Mouse (Mus musculus): ENCODE results near the gene Phactr1.
A peak's percentile ranks its signal among the peaks of the same experiment; 100 is the strongest.

The Phactr1 gene

GRCm38 (mm10) chr13:42973561-42973960 lies 293.1 kb downstream of the Phactr1 start:
- no peak for DNase-seq (ENCODE audit: extremely low spot score, low spot score)

- no peak for DNase-seq (ENCODE audit: extremely low spot score, low spot score)
These were observed 293.5 kb downstream of the Phactr1 start for GRCm38 (mm10) chr13:42973961-42974360.

GRCm38 (mm10) chr13:42974506-42974905 lies 294.1 kb downstream of the Phactr1 start:
- DNase-seq (ENCODE audit: extremely low spot score, low spot score), result no peak

- no peak for DNase-seq (ENCODE audit: extremely low spot score, low spot score)
These were observed 295.7 kb downstream of the Phactr1 start for GRCm38 (mm10) chr13:42976144-42976543.

- DNase-seq (ENCODE audit: extremely low spot score, low spot score), result no peak
These were observed 296.5 kb downstream of the Phactr1 start for GRCm38 (mm10) chr13:42976967-42977366.

GRCm38 (mm10) chr13:42980581-42980980 lies 300.2 kb downstream of the Phactr1 start:
- no peak for DNase-seq (ENCODE audit: extremely low spot score, low spot score)

GRCm38 (mm10) chr13:42982646-42983045 lies 302.2 kb downstream of the Phactr1 start:
- no peak for DNase-seq (ENCODE audit: extremely low spot score, low spot score)

- DNase-seq (ENCODE audit: extremely low spot score, low spot score), result no peak
These were observed 305.4 kb downstream of the Phactr1 start for GRCm38 (mm10) chr13:42985806-42986205.

- DNase-seq (ENCODE audit: extremely low spot score, low spot score), result no peak
These were observed 307.6 kb downstream of the Phactr1 start for GRCm38 (mm10) chr13:42987931-42988579.

GRCm38 (mm10) chr13:42989481-42989880 lies 309.1 kb downstream of the Phactr1 start:
- DNase-seq (ENCODE audit: extremely low spot score, low spot score), result no peak

GRCm38 (mm10) chr13:42990051-42990450 lies 309.6 kb downstream of the Phactr1 start:
- no peak for DNase-seq (ENCODE audit: extremely low spot score, low spot score)

- no peak for DNase-seq (ENCODE audit: extremely low spot score, low spot score)
These were observed 310.2 kb downstream of the Phactr1 start for GRCm38 (mm10) chr13:42990493-42991111.

GRCm38 (mm10) chr13:42991164-42991563 lies 310.7 kb downstream of the Phactr1 start:
- DNase-seq (ENCODE audit: extremely low spot score, low spot score), result no peak

- no peak for DNase-seq (ENCODE audit: extremely low spot score, low spot score)
These were observed 311.9 kb downstream of the Phactr1 start for GRCm38 (mm10) chr13:42992306-42992705.

- DNase-seq (ENCODE audit: extremely low spot score, low spot score), result no peak
These were observed 313.9 kb downstream of the Phactr1 start for GRCm38 (mm10) chr13:42994276-42994675.

GRCm38 (mm10) chr13:42996188-42996587 lies 315.8 kb downstream of the Phactr1 start:
- DNase-seq (ENCODE audit: extremely low spot score, low spot score), result no peak

- no peak for DNase-seq (ENCODE audit: extremely low spot score, low spot score)
These were observed 318.9 kb downstream of the Phactr1 start for GRCm38 (mm10) chr13:42999287-42999686.

- DNase-seq (ENCODE audit: extremely low spot score, low spot score), result peak; percentile 17
These were observed 324.7 kb downstream of the Phactr1 start for GRCm38 (mm10) chr13:43005131-43005579.

- DNase-seq (ENCODE audit: extremely low spot score, low spot score), result no peak
These were observed 328.0 kb downstream of the Phactr1 start for GRCm38 (mm10) chr13:43008466-43008865.

- no peak for DNase-seq (ENCODE audit: extremely low spot score, low spot score)
These were observed 329.2 kb downstream of the Phactr1 start for GRCm38 (mm10) chr13:43009596-43009995.

GRCm38 (mm10) chr13:43011516-43011915 lies 331.1 kb downstream of the Phactr1 start:
- DNase-seq (ENCODE audit: extremely low spot score, low spot score), result no peak

GRCm38 (mm10) chr13:43013984-43014383 lies 333.6 kb downstream of the Phactr1 start:
- DNase-seq (ENCODE audit: extremely low spot score, low spot score), result no peak

GRCm38 (mm10) chr13:43015768-43016167 lies 335.3 kb downstream of the Phactr1 start:
- DNase-seq (ENCODE audit: extremely low spot score, low spot score), result no peak

Data from neural tube, embryonic 10.5 days (tissue).